Mouse (Mus musculus) myocyte (in vitro differentiated cells): ENCODE data around the gene Negr1. TPM values are rescaled to one million over a fixed set of nuclear protein-coding genes. Genes with fewer than 3 reads are reported as not detected.

ENCODE experiments used
- H3K27me3 ChIP-seq: one replicate; pipeline ENCODE4 v1.6.1; 2011; ENCODE audit not compliant: control insufficient read depth, insufficient read depth, insufficient read length
- H3K36me3 ChIP-seq: one replicate; pipeline ENCODE4 v1.6.1; 2011; ENCODE audit not compliant: control insufficient read depth, insufficient read depth
- H3K4me2 ChIP-seq: one replicate; pipeline ENCODE4 v1.6.1; 2011; ENCODE audit warnings: low read depth, control low read depth
- H3K4me3 ChIP-seq: one replicate; pipeline ENCODE4 v1.5.1; 2011; ENCODE audit warnings: mild to moderate bottlenecking, control low read depth, moderate library complexity
- H3K79me2 ChIP-seq: one replicate; pipeline ENCODE4 v1.6.1; 2011; ENCODE audit not compliant: control insufficient read depth, insufficient read depth
- H3ac ChIP-seq: one replicate; pipeline ENCODE4 v1.6.1; 2011; ENCODE audit not compliant: control insufficient read depth, insufficient read length
- CEBPB ChIP-seq: IDR thresholded peaks from 2 replicates; pipeline ENCODE4 v1.6.1; 2011; ENCODE audit warnings: mild to moderate bottlenecking, moderate library complexity; ENCODE audit not compliant: poor library complexity, insufficient read depth, severe bottlenecking
- E2F4 ChIP-seq: IDR thresholded peaks from one replicate; pipeline ENCODE4 v1.6.1; 2011; ENCODE audit warnings: mild to moderate bottlenecking, control low read depth, moderate library complexity; ENCODE audit not compliant: insufficient read depth
- MAX ChIP-seq: IDR thresholded peaks from one replicate; pipeline ENCODE4 v1.6.1; 2011; ENCODE audit warnings: low read depth, mild to moderate bottlenecking, control low read depth
- MYOD1 ChIP-seq, 3 experiments: IDR thresholded peaks; one replicate each; pipeline ENCODE4 v1.6.1; 2011; ENCODE audit warnings: control low read depth in 2 of 3, low read depth in 2 of 3, mild to moderate bottlenecking in 2 of 3, moderate library complexity in 1 of 3; ENCODE audit not compliant: insufficient read length in 2 of 3, control insufficient read depth in 1 of 3
- MYOG ChIP-seq, 3 experiments: IDR thresholded peaks; one replicate each; pipeline ENCODE4 v1.6.1; 2011; ENCODE audit warnings: control low read depth in 2 of 3, low read depth in 2 of 3, mild to moderate bottlenecking in 2 of 3; ENCODE audit not compliant: insufficient read length in 2 of 3, control insufficient read depth in 1 of 3, insufficient read depth in 1 of 3
- POLR2A ChIP-seq: IDR thresholded peaks from one replicate; pipeline ENCODE4 v1.6.1; 2011; ENCODE audit warnings: low read depth, mild to moderate bottlenecking, control low read depth, moderate library complexity; ENCODE audit not compliant: insufficient read length
- POLR2AphosphoS2 ChIP-seq: IDR thresholded peaks from one replicate; pipeline ENCODE4 v1.6.1; 2011; ENCODE audit warnings: low read depth, control low read depth; ENCODE audit not compliant: insufficient read length
- REST ChIP-seq: IDR thresholded peaks from one replicate; pipeline ENCODE4 v1.6.1; 2011; ENCODE audit warnings: mild to moderate bottlenecking, control low read depth, moderate library complexity; ENCODE audit not compliant: insufficient read depth, insufficient read length
- SRF ChIP-seq: IDR thresholded peaks from one replicate; pipeline ENCODE4 v1.6.1; 2011; ENCODE audit warnings: low read depth; ENCODE audit not compliant: control insufficient read depth, insufficient read length
- TCF12 ChIP-seq: IDR thresholded peaks from one replicate; pipeline ENCODE4 v1.6.1; 2011; ENCODE audit warnings: mild to moderate bottlenecking, control low read depth; ENCODE audit not compliant: poor library complexity, insufficient read depth, severe bottlenecking
- TCF3 ChIP-seq: IDR thresholded peaks from one replicate; pipeline ENCODE4 v1.6.1; 2011; ENCODE audit warnings: low read depth, control low read depth; ENCODE audit not compliant: insufficient read length
- USF1 ChIP-seq: IDR thresholded peaks from one replicate; pipeline ENCODE4 v1.6.1; 2011; ENCODE audit warnings: low read depth, mild to moderate bottlenecking, control low read depth, moderate library complexity
- polyA plus RNA-seq: library from polyadenylated mRNA; unstranded; fragments of >200 nt; fragmentation: generic; extraction: Trizol; gene quantifications from one replicate; pipeline ENCODE4 v1.2.1, GENCODE M21; 2012; ENCODE audit warnings: missing spikeins

Negr1 gene
- polyA plus RNA-seq, 1 experiment, result 0.01 TPM

DNA sequence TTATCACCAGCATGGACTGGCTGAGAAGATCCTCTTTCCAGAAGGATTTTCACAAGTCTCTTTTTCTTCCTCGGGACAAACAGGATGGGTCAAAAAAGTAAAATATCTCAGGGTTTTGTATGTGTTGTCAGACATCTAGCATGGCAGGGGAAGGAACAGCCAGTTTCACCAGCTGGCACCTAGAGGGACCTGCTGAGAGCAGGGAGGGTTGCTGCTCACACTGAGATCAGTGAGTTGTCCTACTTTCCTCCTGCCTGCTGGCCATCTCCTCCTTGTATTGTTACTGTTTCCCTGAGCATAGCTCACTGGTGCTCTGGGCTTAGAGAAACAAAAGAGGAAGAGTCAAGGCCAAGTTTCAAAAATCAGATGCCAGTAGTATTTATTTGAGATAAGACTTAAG, 523.6 kb downstream of the Negr1 start:
- Histone ChIP-seq H3K4me2 (no peak overlapping the region), H3K4me3 (no peak overlapping the region), H3K36me3 (no peaks in the 10 kb centered on the region), H3K27me3 (no peaks in the 10 kb centered on the region), H3ac (no peak overlapping the region), H3K79me2 (no peaks in the 10 kb centered on the region)
- TF ChIP-seq MYOD1 (IDR thresholded peaks at IDR 0.05; ENCODE audit: control insufficient read depth in 1 of 3, insufficient read length in 2 of 3, low read depth in 2 of 3), result no peak
- no peak for TF ChIP-seq REST
- no peak for TF ChIP-seq SRF
- TF ChIP-seq E2F4, result no peak
- TF ChIP-seq POLR2A, result no peak

DNA sequence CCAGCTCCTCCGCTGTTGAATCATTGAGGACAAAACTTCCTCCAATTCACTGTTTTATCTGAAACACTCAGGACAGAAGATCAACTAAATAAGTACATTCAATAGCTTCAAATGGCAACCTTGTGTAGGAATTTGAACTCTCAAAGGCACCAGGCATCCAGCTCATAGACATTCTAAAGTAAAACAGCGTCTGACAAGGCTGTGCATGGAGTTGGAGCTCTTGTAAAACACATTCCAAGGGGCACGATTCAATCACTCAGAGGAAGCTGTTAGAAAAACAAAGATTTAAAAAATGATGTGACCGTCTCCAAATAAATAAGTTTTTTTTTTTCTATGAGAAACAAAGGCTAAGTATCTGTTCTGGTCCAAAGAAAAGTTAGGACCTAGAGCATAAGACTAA, 528.5 kb downstream of the Negr1 start:
- Histone ChIP-seq H3K4me2 (no peak overlapping the region), H3K36me3 (no peaks in the 10 kb centered on the region), H3K79me2 (no peaks in the 10 kb centered on the region), H3K27me3 (no peaks in the 10 kb centered on the region), H3K4me3 (no peak overlapping the region), H3ac (no peak overlapping the region)
- no peak for TF ChIP-seq SRF
- TF ChIP-seq REST, result no peak
- TF ChIP-seq MYOD1 (IDR thresholded peaks at IDR 0.05; ENCODE audit: control insufficient read depth in 1 of 3, insufficient read length in 2 of 3, low read depth in 2 of 3), result no peak
- no peak for TF ChIP-seq MAX
- TF ChIP-seq TCF3, result no peak
- TF ChIP-seq CEBPB, result no peak

DNA sequence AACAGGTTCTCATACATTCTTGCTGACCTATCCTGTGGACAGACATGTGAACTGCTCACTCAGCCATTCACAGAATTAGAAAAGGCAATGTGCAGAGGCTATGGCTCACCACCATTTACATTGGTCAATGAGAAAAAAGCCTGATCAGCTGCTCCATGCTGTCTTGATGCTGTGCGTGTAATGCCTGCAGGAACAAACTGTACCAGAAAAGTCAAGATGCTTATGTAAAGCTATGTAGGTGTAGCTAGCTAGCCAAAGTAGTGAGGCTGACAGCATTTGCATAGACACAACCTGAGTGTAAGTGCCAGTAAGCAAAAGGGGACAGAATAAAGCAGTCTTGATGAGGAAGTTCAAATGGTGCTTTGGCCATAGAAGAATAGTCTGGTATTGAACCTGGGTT, 534.7 kb downstream of the Negr1 start:
- Histone ChIP-seq H3K4me2 (no peak overlapping the region), H3K79me2 (no peaks in the 10 kb centered on the region), H3K36me3 (no peaks in the 10 kb centered on the region)

DNA sequence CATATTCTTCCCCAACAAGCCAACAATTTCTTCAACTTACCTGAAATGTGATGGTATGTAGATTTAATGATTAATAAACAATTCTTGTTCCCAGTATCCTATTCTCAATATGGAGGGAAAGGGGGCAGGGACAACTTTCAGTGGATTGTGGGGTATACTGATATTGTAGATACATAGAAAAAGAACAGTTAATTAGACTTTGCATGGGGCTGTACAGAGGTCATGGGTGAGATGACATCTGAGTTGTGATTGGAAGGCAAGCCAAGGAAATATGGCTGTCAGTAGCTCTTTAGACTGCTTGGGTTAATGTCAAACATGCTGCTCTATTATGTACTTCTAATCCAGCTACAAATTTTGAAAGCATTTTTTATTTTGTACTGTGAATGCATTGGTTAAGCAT, 535.9 kb downstream of the Negr1 start:
- H3K4me3 ChIP-seq, result no peak overlapping the region
- H3K79me2 ChIP-seq, result no peaks in the 10 kb centered on the region
- no peak overlapping the region for H3K4me2 ChIP-seq
- H3ac ChIP-seq, result no peak overlapping the region
- TF ChIP-seq REST (no peak), SRF (no peak), TCF12 (no peak), POLR2A (no peak), MAX (no peak), MYOD1 (IDR thresholded peaks at IDR 0.05; ENCODE audit: control insufficient read depth in 1 of 3, insufficient read length in 2 of 3, low read depth in 2 of 3) (no peak)
- H3K36me3 ChIP-seq, result no peaks in the 10 kb centered on the region
- H3K27me3 ChIP-seq, result no peaks in the 10 kb centered on the region

More for the DNA sequence above, 534.7 kb downstream of the Negr1 start:
- Histone ChIP-seq H3K27me3 (no peaks in the 10 kb centered on the region), H3K4me3 (no peak overlapping the region), H3ac (no peak overlapping the region)
- no peak for TF ChIP-seq SRF
- no peak for TF ChIP-seq POLR2AphosphoS2
- no peak for TF ChIP-seq MYOG (IDR thresholded peaks at IDR 0.05; ENCODE audit: control insufficient read depth in 1 of 3, insufficient read depth in 1 of 3, insufficient read length in 2 of 3, low read depth in 2 of 3)

DNA sequence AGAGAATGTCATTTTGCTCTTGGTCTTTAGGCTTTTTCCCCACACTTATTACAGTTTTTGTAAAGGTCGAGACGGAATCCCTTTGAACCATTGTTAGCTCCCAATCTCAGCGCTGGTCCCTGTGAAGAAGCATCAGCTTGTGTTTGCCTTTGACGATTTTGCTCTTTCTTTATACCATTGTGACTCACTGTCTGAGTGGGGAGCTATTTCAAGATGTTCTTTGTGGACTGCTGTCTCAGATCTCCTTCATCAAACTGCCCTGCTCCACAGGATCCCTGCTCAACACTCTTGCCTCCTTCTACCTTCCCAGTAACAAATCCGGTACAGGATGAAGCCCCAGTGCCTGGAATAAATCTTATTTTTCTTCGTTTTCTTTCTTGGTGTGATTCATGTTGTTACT, 536.8 kb downstream of the Negr1 start:
- Histone ChIP-seq H3K4me2 (no peak overlapping the region), H3ac (no peak overlapping the region), H3K36me3 (no peaks in the 10 kb centered on the region), H3K4me3 (no peak overlapping the region), H3K79me2 (no peaks in the 10 kb centered on the region), H3K27me3 (no peaks in the 10 kb centered on the region)
- TF ChIP-seq MYOG (IDR thresholded peaks at IDR 0.05; ENCODE audit: control insufficient read depth in 1 of 3, insufficient read depth in 1 of 3, insufficient read length in 2 of 3, low read depth in 2 of 3) (no peak), CEBPB (no peak), MAX (no peak), USF1 (no peak), TCF3 (no peak), REST (no peak)

DNA sequence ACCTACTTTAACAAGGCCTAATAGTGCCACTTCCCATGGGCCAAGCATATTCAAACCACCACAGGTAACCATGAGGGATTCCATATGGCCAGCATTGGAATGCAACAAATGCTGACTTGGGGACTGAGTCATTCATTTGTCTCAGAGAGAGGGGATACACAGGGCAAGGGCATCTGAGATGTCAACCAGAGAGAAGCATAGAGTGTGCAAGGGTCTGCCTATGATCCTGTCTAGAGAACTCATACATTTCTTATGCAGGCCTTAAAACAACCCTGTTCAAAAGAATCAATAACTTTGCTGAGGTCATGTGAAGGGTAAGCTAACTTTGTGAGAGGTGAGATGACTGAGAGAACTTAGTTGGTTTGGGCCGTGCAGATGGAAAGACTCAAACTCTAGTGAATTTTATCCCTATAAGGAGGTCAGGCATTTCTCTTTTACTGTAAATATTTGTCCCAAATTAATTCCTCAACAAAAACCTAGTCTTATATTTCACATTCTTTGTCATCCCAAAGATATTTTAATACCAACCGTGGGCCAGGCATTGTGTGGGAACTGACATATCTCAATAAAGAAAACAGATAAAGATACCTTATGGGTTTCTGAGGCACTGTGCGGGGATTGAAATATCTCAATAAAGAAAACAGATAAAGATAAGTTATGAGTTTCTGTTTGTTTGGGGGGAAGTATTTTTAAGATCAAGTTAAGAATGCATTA, 543.4 kb downstream of the Negr1 start:
- H3K36me3 ChIP-seq, result no peaks in the 10 kb centered on the region
- no peak overlapping the region for H3K4me2 ChIP-seq
- H3K4me3 ChIP-seq, result no peak overlapping the region
- H3K79me2 ChIP-seq, result no peaks in the 10 kb centered on the region
- H3ac ChIP-seq, result no peak overlapping the region
- TF ChIP-seq MYOG (IDR thresholded peaks at IDR 0.05; ENCODE audit: control insufficient read depth in 1 of 3, insufficient read depth in 1 of 3, insufficient read length in 2 of 3, low read depth in 2 of 3) (no peak), MYOD1 (IDR thresholded peaks at IDR 0.05; ENCODE audit: control insufficient read depth in 1 of 3, insufficient read length in 2 of 3, low read depth in 2 of 3) (no peak), CEBPB (no peak), MAX (no peak), TCF12 (no peak)
- no peaks in the 10 kb centered on the region for H3K27me3 ChIP-seq
